Mouse (Mus musculus): ENCODE measurements around the gene Tmprss13.

The Tmprss13 gene

DNA sequence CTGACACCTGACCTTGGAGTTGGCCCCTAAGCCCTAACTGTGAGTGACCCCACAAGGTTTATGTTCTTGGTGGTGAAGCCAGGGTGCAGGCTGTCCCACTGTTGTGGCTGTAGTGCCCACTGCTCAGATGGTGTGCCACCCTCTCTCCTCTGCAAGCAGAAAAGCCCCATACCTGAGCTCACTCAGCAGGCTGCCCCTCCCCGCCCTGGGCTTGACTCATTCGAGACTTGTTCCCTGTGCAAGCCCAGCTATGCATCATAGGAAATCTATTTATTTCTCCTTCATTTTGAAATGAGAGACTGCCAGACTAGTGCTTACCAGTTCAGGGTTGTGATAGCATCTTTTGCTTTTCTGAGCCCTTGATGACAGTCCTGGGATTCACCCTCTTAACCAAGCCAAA, 18.5 kb downstream of the Tmprss13 start:
- no peak for DNase-seq (ENCODE audit: low spot score)

DNA sequence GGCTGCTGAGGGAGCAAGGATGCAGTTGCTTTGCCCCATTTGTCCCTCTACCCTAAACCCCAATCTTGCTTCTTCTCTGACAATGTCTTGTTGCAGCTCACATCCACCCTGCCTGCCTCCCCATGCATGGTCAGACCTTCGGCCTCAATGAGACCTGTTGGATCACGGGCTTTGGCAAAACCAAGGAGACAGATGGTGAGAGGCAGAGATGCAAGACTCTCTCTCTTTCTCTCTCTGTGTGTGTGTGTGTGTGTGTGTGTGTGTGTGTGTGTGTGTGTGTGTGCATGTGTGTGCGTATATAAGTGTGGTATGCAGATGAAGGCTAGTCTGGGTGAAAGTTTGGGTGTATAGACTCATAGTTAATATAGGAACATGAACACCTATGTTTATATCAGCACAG, 24.2 kb downstream of the Tmprss13 start:
- no peak for DNase-seq (ENCODE audit: low spot score)

DNA sequence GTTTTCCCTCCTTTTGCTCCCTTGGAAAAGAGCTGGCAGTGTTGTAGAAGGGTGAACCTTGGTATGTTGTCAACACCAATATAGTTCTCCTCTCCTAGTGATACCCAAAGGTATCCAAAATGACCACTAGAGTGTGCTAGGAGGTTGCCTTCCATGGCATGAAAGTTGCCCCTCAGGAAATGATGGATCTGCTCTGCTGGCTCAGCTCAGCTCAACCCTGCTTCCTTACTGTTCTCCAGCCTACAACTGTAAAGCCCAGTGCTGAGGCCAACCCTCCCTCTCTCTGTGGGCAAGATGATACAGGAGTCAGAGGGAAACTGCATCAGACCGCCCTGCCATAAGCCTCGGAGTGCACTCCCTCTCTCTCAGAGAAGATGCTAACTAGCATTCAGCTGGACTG, 26.6 kb downstream of the Tmprss13 start:
- DNase-seq (ENCODE audit: low spot score) = no peak

DNA sequence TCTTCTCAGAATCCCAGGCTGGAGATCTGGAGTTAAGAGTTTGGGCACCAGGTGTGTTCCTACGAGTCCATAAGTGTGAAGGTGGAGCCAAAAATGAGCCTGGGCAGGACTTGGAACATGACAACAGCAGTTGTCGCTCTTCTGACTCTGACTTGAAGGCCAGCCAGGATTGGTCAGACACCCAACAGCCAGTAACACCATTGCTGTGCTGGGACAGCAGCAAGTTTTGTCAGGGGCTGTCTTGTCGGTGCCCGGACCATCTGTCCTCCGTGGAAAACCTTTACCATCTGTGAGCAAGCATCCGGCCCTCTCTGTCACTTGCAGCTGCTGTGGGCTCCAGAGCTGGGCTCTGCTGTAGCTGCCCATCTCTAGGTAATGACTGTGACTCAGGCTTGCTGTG, 27.4 kb downstream of the Tmprss13 start:
- no peak for DNase-seq (ENCODE audit: low spot score)

DNA sequence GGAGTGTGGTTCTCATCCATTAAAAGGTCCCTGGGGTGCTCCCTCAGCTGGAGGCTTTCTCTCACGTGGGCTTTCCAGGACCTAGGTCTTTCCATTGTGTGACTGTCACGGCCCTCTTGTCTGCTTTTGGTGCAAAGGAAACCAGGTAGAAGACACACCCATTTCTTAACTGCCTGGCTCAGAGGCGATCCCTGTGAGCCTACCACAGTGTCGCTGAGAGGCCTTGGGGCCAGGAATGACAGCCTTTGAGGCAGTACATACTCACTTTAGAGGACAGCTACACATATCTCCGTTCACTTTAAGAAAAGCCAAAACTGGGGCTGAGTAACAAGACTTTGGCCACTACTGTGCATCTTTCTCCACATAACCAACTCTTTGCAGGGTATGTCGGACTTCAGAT, 29.7 kb downstream of the Tmprss13 start:
- DNase-seq (ENCODE audit: low spot score) = no peak

DNA sequence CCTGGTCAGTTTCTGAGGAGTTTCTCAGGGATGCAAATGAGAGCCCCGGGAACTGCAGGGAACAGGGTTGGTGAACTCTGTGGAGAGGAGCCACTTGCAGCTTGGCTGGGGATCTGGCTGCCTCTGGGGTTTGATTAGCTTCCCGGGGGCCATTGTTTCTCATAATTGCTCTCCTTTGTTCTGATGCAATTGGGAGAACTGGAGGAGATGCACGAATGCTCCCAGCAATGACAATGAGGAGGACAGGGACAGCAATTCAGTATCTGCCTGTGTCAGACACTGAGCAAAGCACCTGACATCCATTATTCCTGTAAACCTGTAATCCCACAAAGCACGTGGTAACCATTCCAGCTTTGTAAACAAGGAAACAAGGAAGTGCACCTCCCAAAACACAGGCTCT, 30.3 kb downstream of the Tmprss13 start:
- DNase-seq (ENCODE audit: low spot score) = no peak

DNA sequence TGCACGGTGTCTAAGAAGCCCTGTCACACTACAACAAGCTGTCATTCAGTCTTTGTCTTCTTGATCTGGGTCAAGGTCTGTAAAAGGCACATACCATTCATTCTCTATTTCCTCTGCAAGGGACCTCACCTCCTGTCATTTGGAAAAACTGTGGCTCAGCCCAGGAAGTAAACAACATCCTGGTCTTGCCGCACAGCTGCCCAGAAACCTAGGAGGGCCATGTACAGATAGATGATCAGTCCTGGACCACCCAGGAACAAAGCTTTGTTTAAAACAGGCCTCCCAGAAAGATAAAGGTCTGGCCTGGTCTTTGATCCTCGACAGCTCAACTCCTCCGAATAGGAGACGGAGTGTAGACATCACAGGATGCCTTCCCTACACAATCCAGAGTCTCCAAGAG, 31.0 kb downstream of the Tmprss13 start:
- no peak for DNase-seq (ENCODE audit: low spot score)

DNA sequence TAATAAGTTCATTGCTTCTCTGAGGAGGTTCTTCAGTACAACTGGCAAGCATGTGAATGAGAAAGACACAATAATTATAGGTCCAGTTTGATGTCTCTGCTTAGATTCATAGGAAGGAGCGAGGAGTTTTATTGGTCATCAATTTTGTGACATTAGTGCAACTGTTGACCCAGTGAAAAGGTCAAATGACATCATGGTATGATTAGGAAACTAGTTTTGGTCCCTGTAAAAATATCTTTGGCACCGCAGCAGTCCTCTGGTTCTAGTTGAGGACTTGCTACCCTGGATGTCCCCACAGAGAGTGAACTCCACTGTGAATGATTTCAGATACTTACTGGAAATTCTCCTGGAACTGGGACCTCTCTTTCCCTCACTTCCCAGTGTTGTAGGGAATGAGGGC, 36.3 kb downstream of the Tmprss13 start:
- no peak for DNase-seq (ENCODE audit: low spot score)

DNA sequence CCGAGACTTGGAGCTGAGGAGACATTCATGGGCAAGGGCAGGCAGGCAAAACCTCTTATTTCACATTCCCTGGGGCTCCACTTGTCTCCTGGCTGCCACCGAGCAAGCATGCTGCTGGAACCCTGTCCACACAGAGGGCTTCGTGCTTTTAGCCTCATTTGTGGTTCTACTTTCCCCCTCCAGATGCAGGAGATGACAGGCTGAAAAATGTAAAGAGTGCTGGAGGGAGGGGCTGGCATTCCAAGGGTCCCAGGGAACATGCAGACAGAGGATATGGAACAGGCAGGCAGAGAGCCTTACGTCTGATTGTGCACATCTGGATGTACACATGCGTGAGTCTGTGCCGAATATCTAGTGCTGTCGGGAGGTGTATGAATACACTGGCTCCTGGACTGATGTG, 39.5 kb downstream of the Tmprss13 start:
- no peak for DNase-seq (ENCODE audit: low spot score)

DNA sequence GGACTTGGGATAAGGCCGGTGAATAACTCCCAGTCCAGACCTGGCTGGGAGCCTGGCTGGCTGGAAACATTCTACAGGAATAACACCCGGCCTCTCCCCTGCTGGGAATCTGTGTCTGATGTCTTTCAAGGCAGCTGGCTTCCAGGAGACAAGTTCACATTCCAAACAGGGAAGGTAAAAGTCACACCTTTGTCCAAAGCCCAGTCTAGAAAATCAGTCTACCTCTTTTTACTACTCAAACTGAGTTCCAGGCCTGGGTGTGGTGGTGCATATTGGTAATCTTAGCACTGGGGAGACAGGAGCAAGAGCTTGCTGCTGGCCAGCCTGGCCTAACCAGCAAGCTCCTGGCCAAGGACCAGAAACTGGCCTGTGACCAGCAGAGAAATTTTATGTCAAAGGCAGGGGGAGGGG, 43.2 kb downstream of the Tmprss13 start:
- no peak for DNase-seq (ENCODE audit: low spot score)

DNA sequence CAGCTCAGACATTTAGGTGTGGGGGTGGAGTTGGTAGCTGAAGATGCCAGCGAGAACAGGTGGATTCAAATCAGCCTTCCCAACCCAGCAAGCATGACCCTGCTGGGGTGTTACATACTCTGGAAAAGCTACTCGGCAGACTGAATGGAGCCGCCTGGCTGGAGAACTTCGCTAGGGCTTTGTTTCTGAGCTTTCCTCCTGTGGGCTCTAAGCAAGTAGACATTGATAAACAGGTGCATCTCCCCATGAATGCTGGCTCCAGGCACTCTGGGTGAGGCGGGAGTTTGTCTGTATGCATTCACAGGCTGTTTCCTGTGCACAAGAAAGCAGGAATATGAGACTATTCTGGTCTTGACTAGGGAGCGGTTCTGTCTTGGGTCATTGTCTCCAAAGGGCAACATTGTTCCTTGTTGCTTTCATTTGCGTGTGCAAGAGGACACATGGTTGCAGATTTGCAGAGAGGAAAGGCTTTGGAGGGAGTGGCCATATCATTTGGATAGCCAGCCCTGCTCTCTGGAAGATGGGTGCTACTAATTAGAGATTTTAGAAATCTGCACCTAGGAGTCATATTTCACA, 44.8 kb downstream of the Tmprss13 start:
- DNase-seq (ENCODE audit: low spot score) = no peak

DNA sequence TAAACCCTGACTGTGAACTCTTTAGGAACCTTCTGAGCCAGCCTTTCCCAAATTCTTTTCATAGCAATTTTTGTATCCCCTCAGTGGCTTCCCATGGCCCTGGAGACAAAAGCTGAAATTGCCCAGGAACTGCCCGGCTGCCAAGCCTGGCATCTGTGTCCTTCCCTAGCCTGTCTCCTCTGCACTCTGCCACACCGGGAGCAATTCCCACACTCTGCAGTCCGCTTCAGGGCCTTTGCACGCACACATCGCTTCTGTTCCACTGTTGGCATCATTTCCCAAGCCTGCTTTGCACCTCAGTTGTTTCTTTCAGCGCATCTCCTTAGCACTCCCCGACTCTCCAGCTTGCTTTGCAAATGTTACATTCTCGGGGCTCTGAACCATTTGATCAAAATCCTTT, 48.8 kb downstream of the Tmprss13 start:
- no peak for DNase-seq (ENCODE audit: low spot score)

DNA sequence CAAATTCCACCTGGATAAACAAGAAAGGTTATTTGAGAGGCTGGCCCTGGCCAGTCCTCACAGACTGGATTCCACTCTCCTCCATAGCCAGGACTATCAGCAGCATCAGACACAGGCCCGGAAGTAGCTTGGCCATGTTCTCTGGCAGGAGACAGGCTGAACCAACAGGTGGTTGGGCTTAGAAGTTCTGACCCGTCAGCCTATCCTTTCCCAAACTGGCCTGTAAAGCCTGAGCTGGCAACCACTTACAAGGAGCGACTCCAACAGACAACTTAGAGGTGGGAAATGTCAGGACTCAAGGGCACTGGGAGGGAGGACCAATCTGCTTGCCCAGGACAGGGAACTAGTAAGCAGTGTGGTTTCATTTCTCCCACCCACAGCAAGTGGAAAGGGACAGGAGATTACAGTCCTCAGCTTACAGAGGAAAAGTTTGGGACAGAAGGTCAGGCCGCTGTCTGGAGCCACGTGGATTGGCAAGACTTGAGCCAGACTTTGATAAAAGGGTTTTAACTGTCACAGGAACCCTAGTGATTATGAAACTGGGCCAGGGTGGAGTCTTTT, 49.5 kb downstream of the Tmprss13 start:
- no peak for DNase-seq (ENCODE audit: low spot score)

DNA sequence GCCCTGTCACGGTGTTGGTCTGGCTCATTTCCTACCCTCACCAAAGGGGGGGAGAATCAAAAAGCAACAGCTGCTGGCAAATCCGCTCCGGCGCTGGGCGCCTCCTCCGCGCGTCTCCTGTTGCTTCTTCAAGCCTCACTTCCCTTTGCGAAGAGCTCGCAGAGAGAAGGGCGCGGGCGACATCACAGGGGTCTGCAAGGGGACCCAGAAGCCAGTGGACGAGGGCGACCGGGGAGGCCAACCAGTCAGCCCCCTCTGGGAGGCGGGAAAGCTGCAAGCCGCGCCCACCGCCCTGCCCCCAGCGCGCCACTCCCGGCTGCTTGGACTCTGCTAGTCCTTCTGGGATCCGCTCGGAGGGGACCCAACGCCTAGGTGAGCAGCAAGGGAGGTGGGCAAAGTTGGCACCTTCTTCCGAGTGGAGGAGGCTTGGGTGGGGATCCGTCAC, 51.2 kb downstream of the Tmprss13 start, which contains the start of gene Fxyd6:
Fxyd6 (plus strand) TSS at position 69 of the 445 bp plus-strand sequence.
- peak; percentile 38 for DNase-seq (ENCODE audit: low spot score)

DNA sequence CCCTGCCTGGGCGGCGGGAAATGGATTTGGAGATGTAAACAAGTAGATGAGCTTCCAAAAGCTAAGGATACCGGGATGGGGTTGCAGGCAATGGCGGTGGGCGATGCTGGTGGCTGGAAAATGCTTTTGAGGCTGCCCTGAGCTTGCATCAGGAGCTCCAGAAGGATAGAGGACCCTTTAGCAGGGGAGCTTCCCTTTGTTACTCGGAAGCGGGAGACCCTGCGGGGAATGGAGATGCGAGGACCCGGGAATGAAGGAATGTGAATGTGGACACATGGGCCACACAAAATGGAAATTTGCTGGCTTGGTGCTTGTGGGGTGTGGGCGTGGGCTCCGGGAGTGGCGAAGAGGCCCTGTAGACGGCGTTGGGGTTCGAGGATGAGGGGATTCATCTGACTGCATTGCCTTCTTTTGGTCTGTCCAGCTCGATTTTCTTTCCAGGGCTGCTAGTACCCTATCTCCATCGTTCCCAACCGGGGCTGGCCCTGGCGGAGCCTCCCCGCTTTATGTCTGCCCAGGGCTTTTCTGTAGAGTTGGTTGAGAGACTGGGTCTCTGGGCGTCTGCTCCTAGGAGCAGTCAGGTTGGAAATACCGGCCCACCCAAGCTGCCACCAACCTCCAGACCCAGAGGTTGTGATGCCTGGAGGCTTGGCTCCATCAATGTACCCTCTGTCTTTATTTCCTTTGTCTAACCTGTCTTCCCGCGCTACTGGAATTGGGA, 51.9 kb downstream of the Tmprss13 start:
- no peak for DNase-seq (ENCODE audit: low spot score)

DNA sequence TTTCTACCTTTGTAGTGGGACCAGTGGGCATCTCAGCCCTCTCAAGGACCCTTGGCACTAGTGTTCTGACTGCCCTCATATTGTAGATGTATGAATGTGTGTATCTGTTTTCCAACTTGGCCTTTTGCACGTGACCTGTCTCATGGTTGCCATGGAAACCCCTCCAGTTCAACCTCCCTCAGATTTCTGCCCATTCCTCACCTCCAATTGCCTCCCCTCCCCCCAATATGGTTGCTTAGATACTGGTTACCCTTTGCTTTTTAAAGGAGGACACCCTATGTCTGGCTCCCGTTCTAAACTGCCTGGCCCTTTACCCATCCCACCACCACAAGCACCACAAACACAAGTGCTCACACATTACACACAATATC, 52.4 kb downstream of the Tmprss13 start:
- no peak for DNase-seq (ENCODE audit: low spot score)

DNA sequence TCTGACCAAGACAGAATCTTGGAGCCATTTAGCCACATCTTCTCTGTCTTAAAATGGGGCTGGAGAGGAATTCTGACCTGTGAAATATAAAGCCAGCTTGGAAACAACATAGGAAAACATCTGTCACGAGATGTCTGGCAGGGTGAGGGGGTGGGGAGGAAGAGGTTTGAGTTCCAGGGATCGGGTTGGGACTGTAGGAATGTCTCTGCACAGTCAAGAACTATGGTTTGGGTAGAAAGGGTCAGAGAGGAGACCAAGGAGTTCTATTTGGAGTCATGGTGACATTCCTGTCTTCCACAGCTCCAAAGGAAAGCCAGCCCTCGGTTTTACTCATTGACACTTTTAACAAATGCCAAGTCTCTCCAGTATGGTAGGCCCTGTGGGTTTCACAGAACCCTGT, 55.0 kb downstream of the Tmprss13 start:
- no peak for DNase-seq (ENCODE audit: low spot score)

DNA sequence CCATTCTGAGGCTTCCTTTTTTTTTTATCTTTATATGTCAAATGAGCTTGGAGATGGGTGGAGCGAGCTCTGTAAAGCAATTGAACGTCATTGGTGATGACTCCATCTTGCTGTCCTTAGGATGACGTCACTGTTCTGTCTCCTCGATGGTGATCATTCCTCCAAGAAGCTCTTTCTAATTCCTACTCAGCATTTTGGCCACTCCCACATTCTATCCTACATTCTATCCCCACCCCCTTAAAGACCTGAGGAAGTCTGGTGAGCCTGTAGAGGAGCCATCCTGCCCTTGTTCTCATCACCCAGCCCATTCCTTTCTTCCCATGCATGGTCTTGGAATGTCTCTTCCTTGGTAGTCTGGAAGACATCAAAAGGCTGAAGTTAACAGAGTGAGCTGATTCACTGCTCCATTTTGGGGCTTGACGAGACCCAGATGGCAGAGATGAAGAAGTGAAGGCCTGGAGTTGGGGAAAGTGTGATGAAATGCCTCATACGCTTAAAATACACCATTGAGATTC, 56.1 kb downstream of the Tmprss13 start:
- no peak for DNase-seq (ENCODE audit: low spot score)

DNA sequence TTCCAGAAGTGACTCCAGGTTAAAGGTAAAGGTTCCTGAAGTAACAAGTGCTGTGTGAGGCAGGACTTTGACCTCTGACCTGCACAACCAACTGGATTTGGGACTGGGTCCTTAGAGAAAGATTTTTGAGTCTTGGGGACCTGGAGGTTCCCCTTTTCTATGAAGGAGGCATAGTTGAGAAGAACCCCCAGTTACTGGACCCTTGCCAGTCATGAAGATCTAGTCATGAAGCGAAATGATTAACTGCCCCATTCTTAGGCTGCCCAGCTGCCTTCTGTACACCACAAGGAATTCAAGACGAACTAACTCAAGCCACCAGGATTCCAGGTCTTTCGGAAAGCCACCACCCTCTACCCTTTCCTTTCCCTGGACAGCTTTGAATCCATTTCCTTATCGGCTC, 57.5 kb downstream of the Tmprss13 start:
- no peak for DNase-seq (ENCODE audit: low spot score)

DNA sequence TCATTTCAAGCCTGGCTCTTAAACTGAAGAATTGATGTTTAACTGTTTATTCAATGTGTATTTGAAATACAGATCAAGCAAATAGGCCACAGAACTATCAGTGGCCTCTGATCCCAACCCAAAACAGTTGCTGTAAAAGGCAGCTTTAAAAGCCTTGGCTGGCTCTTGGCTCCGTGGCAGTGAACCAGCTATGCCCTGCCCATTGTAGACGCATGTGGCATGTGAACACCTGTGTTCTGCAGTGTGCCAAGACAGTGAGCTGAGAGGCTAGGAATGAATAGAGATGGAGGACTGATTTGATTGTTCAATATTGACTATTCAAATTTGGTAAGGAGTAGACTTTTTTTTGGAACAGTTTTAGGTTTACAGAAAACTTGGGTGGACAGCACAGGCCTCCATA, 58.0 kb downstream of the Tmprss13 start:
- DNase-seq (ENCODE audit: low spot score) = no peak

DNA sequence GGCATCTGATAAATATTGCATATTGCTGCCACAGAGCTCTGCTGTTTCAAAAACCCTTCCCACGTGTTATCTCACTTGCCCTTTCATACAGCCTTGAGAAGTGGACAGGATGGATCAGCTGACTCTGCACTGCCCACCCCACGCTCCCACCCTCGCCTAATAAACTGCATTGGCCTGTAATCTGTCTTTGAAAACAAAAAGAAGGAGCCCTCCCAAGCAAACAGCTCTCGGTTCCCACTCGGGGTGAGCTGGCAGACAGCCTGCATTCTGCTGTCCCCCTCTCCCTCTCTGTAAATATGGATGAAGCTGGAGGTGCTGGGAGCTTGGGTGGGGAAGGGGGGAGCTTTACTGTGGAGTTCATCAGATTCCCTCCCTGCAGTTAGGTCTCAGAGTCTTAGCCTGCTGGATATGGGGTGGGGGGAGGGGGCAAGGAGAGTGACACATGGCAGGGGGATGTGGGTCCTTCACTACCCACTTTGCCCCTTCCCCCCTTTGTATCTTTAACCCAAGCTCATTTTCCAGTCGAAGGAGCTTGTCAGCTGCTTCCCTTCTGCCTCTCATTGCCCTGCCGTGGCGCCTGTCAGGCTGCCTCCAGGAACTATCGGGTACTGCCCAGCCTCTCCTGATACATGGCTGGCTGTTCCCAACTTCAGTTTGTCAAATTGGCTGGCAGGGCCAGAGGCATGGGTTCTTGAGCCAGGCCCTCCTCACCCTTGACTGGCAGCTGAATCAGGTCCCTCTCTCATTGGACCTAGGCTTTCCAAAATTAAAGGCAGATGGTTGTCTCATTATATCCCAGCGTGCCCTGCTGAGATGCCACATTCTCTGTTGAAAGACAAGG, 61.7 kb downstream of the Tmprss13 start:
- no peak for DNase-seq (ENCODE audit: low spot score)

DNA sequence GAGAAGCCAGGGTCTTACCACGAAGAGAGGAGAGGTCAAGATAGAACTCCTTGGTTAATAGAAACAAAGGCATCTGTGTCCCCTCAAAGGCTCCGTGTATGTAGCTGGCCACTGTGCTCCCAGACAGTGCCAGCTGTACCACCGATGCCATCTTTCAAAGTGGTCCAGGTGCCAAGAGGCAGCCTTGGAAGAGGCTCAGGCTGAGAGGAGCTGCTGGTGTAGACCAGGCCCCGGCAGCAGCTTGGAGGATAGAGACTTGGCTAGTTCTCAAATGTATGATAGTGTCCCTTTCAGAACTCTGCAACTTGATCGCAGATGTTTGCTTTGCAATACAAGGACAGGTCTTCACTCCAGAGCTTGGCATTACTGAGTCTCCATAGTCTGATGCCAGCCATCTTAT, 63.4 kb downstream of the Tmprss13 start:
- DNase-seq (ENCODE audit: low spot score) = no peak

DNA sequence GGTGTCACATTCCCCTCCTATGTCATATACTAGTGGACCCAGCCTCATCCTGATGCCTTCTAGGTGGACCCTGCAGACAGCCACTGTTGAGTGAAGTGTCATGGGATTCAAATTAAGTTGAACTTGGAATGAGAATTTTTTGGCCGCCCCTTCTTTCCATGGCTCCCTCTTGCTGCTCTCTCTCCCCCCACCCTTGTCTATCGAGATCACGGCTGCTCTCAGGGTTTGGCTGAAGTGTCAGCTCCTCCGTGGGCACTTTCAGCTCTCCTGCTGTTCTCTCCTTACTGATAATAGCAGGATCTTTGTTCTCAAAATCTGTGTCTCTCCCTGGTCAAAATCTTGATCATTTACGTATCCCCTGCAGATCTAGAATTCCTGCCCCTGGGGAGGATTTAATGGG, 63.9 kb downstream of the Tmprss13 start:
- no peak for DNase-seq (ENCODE audit: low spot score)
